Mouse (Mus musculus): ENCODE measurements around the gene Usf3. TPM values are rescaled to one million over a fixed set of nuclear protein-coding genes. Genes with fewer than 3 reads are reported as not detected.

The Usf3 gene
- polyA plus RNA-seq, 1 experiment from 2014 or later: 2.3 TPM

DNA sequence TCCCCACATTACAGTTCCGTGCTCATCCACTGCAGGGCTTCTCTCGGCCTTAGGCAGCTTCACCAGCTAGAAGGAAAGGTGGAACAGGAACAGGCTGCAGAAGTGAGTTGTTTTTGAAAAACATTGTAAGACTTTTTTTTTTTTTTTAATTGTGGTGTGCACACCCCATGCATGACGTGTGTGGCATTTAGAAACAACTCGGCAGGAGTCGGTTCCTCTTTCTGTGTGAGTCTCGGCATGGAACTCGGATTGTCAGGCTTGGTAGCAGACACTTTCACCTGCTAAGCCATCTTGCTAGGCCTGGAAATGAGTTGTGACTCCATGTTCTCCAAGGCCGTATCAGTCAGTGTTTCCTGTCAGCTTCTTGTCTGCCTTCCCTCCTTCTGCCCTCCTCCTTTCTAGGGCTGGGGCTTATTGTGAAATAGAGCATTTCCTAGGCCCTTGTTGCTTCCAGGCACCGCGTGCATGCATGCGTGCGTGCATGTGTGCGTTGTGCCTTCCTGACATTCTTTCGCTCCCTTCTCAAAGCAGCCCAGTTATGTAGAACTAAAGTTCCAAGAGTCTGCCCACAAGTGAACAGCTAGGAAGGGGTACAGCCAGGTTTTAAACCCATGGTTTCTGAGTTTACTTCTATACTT, 26.1 kb downstream of the Usf3 start:
- Histone ChIP-seq H3K27me3 (replicated peaks; ENCODE audit: control insufficient read depth, insufficient read depth, low read length) (no peaks in the 10 kb centered on the region), H3K27ac (ENCODE audit: low read depth, low read length) (no peak overlapping the region), H3K9me3 (ENCODE audit: control insufficient read depth) (no peaks in the 10 kb centered on the region), H3K4me3 (ENCODE audit: low read depth, low read length) (no peak overlapping the region), H3K4me1 (replicated peaks; ENCODE audit: control insufficient read depth, insufficient read depth, low read length) (no peaks in the 10 kb centered on the region), H3K4me2 (replicated peaks; ENCODE audit: low read depth) (no peak overlapping the region), H3K36me3 (ENCODE audit: control insufficient read depth, insufficient read depth) (peaks cover 26% of the 10 kb centered on the region), H3K9ac (ENCODE audit: low read depth, low read length) (no peak overlapping the region)
- no peak for ATAC-seq
- no peak for TF ChIP-seq CTCF (IDR thresholded peaks at IDR 0.05; ENCODE audit: low read depth)
- 88% methylated on average over 14 of the region's 14 CpGs for WGBS

DNA sequence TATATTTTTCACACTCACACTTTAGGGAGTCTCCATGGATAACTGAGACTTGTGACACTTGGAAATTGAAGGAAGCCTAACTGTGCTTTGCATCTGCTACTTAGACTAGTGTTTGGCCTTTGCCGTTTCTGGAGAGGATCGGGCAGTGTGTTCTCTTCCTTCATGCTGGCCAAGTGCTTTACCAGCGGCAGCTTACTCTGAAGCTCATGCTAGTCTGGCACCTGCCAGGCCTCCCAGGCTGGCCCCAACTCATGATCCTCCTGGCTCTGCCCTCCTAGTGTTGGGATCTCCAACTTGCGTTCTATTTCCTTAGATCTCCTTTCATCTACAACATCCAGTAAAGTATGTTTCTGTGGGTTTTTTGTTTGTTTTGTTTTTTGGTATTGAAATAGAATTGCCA, 27.1 kb downstream of the Usf3 start:
- TF ChIP-seq CTCF (IDR thresholded peaks at IDR 0.05; ENCODE audit: low read depth): no peak
- H3K4me1 ChIP-seq (replicated peaks; ENCODE audit: control insufficient read depth, insufficient read depth, low read length): no peaks in the 10 kb centered on the region
- no peak overlapping the region for H3K4me3 ChIP-seq (ENCODE audit: low read depth, low read length)
- no peak overlapping the region for H3K9ac ChIP-seq (ENCODE audit: low read depth, low read length)
- 89% methylated on average over 4 of the region's 4 CpGs for WGBS
- H3K27me3 ChIP-seq (replicated peaks; ENCODE audit: control insufficient read depth, insufficient read depth, low read length): no peaks in the 10 kb centered on the region
- no peak for ATAC-seq
- H3K4me2 ChIP-seq (replicated peaks; ENCODE audit: low read depth): no peak overlapping the region
- peaks cover 31% of the 10 kb centered on the region for H3K36me3 ChIP-seq (ENCODE audit: control insufficient read depth, insufficient read depth)
- H3K27ac ChIP-seq (ENCODE audit: low read depth, low read length): no peak overlapping the region
- H3K9me3 ChIP-seq (ENCODE audit: control insufficient read depth): no peaks in the 10 kb centered on the region

DNA sequence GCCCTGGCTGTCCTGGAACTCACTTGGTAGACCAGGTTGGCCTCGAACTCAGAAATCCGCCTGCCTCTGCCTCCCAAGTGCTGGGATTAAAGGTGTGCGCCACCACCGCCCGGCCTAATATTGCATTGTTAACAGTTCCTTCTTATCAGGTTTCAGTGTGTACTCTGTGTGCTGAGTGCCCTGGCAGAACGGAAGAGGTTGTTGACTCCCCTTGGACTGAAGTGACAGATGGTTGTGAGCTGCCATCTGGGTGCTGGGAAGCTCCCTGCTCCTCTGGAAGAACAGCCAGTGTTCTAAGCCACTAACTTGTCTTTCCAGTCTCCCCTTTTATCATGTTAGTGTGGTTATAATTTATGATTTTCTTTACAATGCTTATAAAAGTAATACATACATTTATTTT, 31.3 kb downstream of the Usf3 start:
- 70% methylated on average over 6 of the region's 6 CpGs for WGBS
- ATAC-seq: no peak
- H3K27ac ChIP-seq (ENCODE audit: low read depth, low read length): no peak overlapping the region
- H3K36me3 ChIP-seq (ENCODE audit: control insufficient read depth, insufficient read depth): peaks cover 44% of the 10 kb centered on the region
- TF ChIP-seq CTCF (IDR thresholded peaks at IDR 0.05; ENCODE audit: low read depth): no peak
- H3K9me3 ChIP-seq (ENCODE audit: control insufficient read depth): no peaks in the 10 kb centered on the region
- H3K4me2 ChIP-seq (replicated peaks; ENCODE audit: low read depth): no peak overlapping the region
- H3K9ac ChIP-seq (ENCODE audit: low read depth, low read length): no peak overlapping the region
- H3K4me1 ChIP-seq (replicated peaks; ENCODE audit: control insufficient read depth, insufficient read depth, low read length): no peaks in the 10 kb centered on the region
- no peaks in the 10 kb centered on the region for H3K27me3 ChIP-seq (replicated peaks; ENCODE audit: control insufficient read depth, insufficient read depth, low read length)
- no peak overlapping the region for H3K4me3 ChIP-seq (ENCODE audit: low read depth, low read length)

DNA sequence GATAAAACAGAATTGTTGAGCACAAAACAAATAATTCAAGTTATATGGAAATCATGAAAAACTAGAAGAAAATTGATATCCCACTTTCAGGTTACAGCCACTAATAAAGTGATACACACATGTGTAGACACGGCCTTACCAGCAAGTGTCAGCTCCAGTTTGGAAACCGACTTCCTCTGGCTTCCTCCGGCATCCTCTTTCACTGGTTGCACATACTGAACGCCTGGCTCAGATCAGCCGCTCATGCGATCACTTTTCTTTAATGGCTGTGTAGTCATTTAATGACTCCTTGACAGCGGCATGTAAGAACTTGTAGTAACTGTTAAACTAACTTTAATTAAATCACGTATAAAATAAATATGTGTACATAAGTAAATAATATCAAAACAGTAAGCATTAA, 32.9 kb downstream of the Usf3 start:
- Histone ChIP-seq H3K27ac (ENCODE audit: low read depth, low read length) (no peak overlapping the region), H3K4me2 (replicated peaks; ENCODE audit: low read depth) (no peak overlapping the region), H3K9ac (ENCODE audit: low read depth, low read length) (no peak overlapping the region), H3K27me3 (replicated peaks; ENCODE audit: control insufficient read depth, insufficient read depth, low read length) (no peaks in the 10 kb centered on the region), H3K36me3 (ENCODE audit: control insufficient read depth, insufficient read depth) (peaks cover 43% of the 10 kb centered on the region), H3K9me3 (ENCODE audit: control insufficient read depth) (no peaks in the 10 kb centered on the region), H3K4me3 (ENCODE audit: low read depth, low read length) (no peak overlapping the region), H3K4me1 (replicated peaks; ENCODE audit: control insufficient read depth, insufficient read depth, low read length) (no peaks in the 10 kb centered on the region)
- no peak for TF ChIP-seq CTCF (IDR thresholded peaks at IDR 0.05; ENCODE audit: low read depth)
- no peak for ATAC-seq
- 94% methylated on average over 8 of the region's 8 CpGs for WGBS

- peaks cover 61% of the 10 kb centered on the region for H3K36me3 ChIP-seq (ENCODE audit: control insufficient read depth, insufficient read depth)
- no peak overlapping the region for H3K4me2 ChIP-seq (replicated peaks; ENCODE audit: low read depth)
- 83% methylated on average over 10 of the region's 10 CpGs for WGBS
- no peaks in the 10 kb centered on the region for H3K4me1 ChIP-seq (replicated peaks; ENCODE audit: control insufficient read depth, insufficient read depth, low read length)
- H3K27me3 ChIP-seq (replicated peaks; ENCODE audit: control insufficient read depth, insufficient read depth, low read length): no peaks in the 10 kb centered on the region
- TF ChIP-seq CTCF (IDR thresholded peaks at IDR 0.05; ENCODE audit: low read depth): no peak
- H3K27ac ChIP-seq (ENCODE audit: low read depth, low read length): no peak overlapping the region
- ATAC-seq: no peak
- no peak overlapping the region for H3K4me3 ChIP-seq (ENCODE audit: low read depth, low read length)
- no peaks in the 10 kb centered on the region for H3K9me3 ChIP-seq (ENCODE audit: control insufficient read depth)
- no peak overlapping the region for H3K9ac ChIP-seq (ENCODE audit: low read depth, low read length)
These were observed 37.4 kb downstream of the Usf3 start for GRCm38 (mm10) chr16:44210156-44211053.

DNA sequence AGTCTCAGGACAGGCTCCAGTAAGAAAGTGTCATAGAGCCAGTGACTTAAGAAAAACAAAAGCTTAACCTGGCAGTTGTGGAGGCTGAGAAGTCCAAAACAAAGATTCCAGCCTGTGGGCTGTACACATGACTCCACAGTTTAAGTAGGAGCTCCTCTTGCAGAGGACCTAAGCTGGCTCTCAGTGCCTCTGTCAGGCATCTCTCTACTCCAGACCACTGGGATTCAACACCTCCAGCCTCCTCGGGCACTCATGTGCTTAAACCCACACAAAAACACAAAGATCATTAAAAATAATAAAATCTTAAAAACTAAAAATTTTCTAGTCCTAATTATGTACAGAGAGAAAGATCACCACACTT, 38.0 kb downstream of the Usf3 start:
- TF ChIP-seq CTCF (IDR thresholded peaks at IDR 0.05; ENCODE audit: low read depth): no peak
- Histone ChIP-seq H3K4me1 (replicated peaks; ENCODE audit: control insufficient read depth, insufficient read depth, low read length) (no peaks in the 10 kb centered on the region), H3K27ac (ENCODE audit: low read depth, low read length) (no peak overlapping the region), H3K4me3 (ENCODE audit: low read depth, low read length) (no peak overlapping the region), H3K27me3 (replicated peaks; ENCODE audit: control insufficient read depth, insufficient read depth, low read length) (no peaks in the 10 kb centered on the region), H3K9me3 (ENCODE audit: control insufficient read depth) (no peaks in the 10 kb centered on the region), H3K9ac (ENCODE audit: low read depth, low read length) (no peak overlapping the region), H3K4me2 (replicated peaks; ENCODE audit: low read depth) (no peak overlapping the region), H3K36me3 (ENCODE audit: control insufficient read depth, insufficient read depth) (peaks cover 64% of the 10 kb centered on the region)
- ATAC-seq: no peak
- WGBS: 85% methylated on average over 1 of the region's 1 CpGs
